Mouse (Mus musculus): Measurements from ENCODE around the gene Bsx.

DNA sequence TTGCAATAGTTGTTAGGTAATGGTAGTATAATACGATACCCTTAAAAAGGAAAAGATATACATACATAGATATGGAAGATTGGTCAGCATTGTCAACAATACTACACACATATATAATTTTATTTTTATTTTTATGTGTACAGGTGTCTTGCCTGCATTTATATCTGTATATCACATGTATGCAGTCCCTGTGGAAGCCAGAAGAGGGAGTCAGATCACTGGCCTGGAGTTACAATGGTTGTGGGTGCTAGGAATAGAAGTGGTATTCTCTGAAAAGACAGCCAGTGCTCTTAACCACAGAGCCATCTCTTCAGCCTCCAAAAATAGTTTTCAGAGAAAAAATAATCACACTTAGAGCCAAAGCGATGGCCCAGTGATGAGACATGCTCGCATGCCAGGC, 37.2 kb upstream of the Bsx start:
- TF ChIP-seq CTCF (IDR thresholded peaks at IDR 0.05; ENCODE audit: control insufficient read depth, insufficient read depth, low read length) (no peak), POLR2A (IDR thresholded peaks at IDR 0.05; ENCODE audit: borderline replicate concordance, control insufficient read depth, low read depth, low read length) (no peak)

All from bone marrow, adult 2 months (tissue).